Mouse (Mus musculus) liver (tissue): ENCODE measurements around the gene Tpcn1.

Source experiments
- DNase-seq: peaks from one replicate; pipeline ENCODE4 v3.0.0-alpha.2; 2020; ENCODE audit warnings: mixed read lengths

The Tpcn1 gene

DNA sequence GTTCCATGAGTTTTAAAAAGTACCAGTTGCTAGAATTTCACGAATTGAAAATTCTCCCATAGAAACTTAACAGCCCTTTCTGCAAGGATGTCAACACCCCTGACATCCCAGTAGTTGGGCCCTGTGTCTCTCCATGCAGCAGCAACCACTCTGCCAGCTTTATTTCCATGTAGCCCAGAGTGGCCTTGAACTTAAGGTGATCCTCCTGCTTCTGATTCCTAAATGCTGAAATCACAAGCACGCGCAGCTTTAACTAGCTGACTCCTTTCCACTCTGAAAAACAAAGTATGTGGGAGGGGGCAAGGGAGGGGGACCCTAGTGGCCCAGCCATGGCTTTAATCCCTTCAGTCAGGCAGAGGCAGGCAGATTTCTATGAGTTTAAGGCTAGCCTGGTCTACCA is 18.9 kb upstream of the Tpcn1 start:
- DNase-seq, result no peak

DNA sequence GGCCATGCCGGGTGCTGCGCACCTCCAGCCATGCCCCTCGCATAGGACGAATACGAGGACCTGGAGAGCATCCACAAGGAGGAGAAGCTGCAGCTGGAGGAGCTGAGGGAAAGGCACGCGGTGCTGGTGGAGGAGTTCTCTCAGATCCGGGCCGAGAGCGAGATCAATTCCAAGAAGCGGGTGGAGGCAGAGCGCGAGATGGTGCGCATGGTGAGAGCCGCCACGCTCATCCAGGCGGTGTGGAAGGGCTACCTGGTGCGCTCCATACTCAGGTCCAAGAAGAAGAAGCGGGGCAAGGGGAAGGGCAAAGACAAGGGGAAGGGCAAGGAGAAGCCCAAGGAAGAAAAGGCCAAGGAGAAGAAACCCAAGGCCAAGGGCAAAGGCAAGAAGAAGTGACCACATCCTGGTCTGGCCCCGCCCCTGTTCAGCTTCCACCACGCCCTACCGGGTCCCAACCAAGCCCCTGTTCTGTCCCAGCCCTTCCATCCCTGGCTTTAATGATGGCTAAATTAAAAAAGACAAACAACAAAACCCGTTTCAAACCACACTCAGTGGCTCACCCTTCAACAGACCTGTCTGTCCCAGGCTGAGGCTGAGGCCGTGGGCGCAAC is 18.2 kb upstream of the Tpcn1 start:
- no peak for DNase-seq

DNA sequence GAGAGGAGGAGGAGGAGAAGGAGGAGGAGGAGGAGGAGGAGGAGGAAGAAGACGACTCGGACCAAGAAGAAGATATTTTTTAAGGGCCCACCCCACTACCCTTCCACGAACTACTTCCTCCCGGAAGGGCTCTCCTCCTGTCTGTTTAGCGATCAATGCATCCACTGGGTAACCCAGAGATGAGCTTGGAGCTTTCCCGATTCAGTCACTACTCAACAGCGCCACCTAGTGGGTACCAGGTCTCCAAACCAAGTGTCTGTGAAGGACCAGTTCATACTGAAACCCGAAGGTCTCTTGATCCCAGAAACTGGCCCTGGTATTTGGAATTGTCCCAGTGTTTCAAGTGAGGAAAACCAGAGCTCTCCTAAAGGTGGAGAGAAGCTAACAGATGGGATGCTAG is 17.2 kb upstream of the Tpcn1 start:
- peak; percentile 93 for DNase-seq

DNA sequence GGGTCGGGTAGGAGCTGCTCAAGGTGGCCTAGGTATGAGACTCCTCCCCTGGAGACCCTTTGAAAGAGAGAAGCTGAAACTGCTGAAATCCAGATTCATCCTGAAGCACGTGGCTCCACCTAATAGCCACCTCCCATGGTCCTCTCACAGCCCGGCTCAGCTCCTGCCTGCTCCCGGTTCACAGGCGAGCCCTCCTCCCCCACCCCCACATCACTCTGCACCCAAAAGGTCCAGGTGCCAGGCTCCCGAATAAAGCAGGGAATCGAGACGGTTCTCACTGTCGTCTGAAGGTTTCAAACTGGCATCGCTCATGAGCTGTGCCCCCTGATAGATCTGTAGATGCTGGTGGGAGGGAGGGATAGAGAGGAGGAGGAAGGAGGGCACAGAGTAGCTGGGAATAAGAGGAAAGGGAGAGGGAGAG is 16.8 kb upstream of the Tpcn1 start:
- no peak for DNase-seq

DNA sequence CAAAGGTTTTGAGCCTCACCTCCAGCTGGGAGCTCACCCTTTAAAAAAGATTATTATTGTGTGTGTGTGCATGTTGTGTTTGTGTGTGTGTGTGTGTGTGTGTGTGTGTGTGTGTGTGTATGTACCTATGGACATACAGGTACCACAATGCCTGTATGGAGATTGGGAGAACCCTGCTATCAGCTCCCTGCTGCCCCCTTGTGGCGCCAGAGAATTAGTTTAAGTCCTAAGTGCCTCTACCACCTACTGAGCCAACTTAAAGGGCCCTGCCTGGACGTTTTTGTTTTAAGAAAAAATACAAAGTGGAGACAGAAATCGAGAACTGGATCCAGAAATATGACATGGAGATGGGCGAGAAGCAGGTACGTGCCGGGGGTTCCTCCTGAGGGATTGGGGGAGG is 16.4 kb upstream of the Tpcn1 start:
- DNase-seq, result peak; percentile 91

DNA sequence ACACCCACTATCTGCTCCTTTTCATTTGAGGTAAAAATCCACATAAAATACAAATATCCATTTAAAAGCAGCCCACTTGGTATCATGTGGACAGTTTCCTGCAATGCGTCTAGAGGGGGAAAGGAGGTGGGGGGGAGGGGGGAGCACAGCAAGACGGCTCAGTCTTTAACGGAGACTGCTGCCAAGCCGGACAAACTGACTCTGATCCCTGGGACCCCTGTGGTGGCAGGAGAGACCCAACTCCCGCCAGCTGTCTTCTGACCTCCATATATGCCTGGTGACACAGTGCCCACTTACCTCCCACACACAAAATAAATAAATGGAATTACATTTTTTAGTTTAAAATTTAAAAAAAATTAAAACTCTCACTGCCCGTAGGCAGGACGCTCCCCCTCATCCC is 15.0 kb upstream of the Tpcn1 start:
- no peak for DNase-seq

DNA sequence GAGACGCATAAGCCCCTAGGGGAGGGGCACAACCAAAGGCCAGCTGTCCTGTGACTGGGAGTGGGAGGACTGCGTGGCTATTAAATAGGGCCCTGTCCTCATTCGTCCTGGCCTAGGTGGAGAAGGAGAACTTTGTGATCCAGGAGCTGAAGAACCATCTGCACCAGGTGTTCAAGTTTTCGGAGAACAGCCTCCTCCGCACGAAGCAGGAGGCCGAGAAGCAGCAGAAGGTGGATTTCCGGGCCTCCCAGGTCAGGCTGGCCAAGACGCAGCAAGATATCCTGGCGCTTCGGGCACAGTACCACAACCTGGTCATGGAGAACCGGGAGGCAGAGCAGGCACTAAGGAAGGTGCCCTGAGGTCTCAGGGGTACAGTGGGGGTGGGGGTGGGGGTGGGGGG is 13.7 kb upstream of the Tpcn1 start:
- no peak for DNase-seq

DNA sequence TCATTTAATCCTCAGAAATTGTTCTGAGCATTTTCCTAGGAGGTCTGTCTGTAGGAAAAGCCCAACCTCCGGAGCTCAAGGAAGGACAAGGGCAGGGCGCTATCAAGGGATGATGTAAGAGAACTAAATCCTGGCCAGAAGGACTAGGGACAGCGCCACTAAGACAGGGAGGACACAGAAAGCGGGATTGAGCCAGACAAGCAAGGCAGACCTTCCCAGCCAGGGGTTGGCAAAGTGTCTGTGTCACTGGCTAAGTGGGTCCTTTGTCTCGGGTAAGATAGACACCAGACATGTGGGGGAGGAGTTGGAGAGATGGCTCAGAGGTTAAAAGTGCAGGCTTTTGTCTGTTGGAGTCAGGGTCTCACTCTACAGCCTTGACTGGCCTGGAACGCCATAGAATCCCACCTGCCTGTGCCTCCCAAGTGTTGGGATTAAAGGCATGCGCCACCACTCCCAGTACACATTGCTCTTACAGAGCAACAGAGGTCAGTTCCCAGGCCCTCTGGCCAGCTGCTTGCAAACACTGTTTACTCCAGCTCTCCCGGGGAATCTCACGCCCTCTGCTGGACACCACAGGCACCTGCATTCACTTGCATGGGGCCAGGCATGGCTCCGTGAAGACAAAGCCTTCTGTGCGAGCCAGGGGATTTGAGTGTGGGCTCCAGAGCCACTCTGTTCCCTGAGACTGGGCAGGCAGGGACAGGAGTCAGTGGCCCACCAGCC is 12.6 kb upstream of the Tpcn1 start:
- DNase-seq, result peak; percentile 75

DNA sequence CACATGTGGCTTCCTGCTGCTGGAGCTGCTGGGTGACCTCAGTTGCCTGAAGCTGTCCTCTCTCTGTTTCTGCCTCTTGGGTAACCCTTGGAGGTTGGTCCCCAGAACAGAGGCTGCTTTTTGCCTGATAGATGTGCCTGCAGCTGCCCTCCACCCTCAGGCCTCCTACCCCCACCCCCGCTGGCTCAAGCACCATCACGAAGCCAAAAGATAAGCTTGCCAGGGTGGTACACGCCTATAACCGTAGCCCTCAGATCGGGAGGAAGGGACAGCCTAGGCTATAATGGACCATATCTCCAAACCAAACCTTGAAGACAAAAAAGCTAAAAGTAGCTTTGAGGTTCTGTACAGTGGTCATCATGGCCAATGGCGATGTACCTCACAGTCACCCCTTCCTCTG is 11.2 kb upstream of the Tpcn1 start:
- peak; percentile 87 for DNase-seq

DNA sequence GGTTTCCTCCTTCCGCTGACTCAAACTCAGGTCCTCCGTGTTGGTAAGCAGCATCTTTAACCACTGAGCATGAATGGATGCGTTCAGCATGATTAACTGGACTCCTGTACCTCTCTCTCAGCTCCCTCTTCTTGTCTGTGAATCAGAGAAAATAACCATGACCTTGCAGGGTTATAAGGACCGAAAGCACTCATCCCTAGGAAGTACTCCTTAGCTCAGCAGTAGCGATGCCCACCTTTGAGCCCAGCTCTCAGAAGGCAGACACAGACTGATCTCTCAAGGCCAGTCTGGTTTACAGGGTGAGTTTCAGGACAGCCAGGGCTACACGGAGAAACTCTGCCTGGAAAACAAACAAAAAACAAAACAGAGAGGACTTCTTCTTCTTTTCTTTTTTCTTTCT is 6.0 kb upstream of the Tpcn1 start:
- no peak for DNase-seq

DNA sequence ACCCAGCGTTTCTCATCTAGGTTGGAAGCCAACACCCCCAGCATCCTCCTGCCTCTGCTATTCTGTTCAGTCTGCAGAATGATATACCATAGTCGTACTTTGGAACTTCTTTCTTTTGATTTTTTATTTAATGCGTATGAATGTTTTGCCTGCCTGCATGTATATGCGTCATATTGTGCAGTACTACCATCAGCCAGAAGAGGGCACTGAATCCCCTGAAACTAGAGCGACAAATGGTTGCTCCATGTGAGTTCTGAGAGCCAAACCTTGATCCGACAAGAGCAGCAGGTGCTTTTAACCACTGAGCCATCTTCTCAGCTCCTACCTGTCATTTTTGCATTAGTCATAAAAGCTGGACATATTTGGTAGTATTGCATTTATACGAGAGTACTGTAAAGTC is 3.7 kb upstream of the Tpcn1 start:
- peak; percentile 52 for DNase-seq

DNA sequence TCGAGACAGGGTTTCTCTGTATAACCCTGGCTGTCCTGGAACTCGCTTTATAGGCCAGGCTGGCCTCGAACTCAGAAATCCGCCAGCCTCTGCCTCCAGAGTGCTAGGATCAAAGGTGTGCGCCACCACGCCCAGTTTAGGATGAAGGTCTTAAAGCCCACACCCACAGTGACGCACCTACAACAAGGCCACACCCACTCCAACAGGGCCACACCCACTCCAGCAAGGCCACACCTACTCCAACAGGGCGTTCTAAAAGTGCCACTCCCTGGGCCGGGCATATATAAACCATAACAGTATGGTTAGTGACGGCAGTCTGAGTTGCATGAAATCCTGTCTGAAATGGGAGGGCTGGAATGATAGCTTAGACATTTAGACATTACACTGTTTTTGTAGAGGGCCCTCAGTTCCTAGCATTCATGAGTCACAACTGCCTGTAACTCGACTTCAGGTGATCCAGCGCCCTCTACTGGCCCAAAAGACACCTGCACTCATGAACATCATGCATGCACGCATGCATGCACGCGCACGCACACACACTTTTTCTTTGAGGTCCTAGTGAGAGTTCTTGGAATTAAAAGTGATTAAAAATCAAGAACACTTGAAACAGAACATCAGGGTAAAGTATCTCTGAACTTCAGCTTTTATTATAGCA is 2.0 kb upstream of the Tpcn1 start:
- DNase-seq, result peak; percentile 72

DNA sequence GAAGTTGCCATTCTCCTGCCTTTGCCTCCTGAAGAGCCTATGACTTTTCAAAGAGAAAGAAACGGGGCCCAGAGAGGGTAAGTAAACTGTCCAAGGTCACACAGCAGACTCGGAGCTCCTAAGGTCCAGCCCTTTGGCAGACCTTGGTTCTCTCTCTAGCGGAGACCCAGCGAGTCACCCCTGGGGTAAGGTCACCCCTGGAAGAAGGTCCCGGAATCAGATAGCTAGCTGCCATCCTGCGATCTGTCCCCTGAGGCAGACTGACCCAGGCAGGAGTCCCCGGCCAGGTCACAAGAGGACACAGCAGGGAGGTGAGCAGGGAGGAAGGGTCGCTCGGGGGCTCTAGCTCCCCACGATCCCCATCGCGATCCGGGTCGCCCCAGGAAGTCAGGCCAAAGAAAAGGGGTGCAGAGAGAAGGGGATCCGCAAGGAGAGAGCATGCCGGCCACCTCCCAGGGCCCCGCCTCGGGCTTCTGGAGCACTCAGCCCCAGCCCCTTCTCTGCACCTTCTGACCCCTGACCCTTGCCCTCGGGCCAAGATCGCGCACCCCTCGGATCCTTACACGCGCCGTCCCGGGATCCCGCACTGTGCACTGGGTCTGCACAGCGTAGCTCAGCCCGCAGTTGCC is 419 bp downstream of the Tpcn1 start:
- peak; percentile 35 for DNase-seq

DNA sequence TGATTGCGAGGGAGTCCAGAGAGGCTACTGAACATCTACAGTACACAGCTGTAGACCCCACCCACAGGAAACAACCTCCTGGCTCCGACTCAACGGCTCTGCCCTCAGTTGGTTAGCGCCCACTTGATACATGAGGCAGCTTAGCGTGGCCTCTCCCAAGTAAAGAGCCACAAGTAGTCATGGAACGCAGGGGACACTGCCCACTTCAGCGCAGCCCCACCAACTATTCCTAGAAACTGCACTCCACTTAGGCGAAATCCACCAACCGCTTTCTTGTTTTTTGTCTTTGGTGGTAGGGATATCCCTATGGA is 902 bp downstream of the Tpcn1 start:
- DNase-seq, result peak; percentile 82

DNA sequence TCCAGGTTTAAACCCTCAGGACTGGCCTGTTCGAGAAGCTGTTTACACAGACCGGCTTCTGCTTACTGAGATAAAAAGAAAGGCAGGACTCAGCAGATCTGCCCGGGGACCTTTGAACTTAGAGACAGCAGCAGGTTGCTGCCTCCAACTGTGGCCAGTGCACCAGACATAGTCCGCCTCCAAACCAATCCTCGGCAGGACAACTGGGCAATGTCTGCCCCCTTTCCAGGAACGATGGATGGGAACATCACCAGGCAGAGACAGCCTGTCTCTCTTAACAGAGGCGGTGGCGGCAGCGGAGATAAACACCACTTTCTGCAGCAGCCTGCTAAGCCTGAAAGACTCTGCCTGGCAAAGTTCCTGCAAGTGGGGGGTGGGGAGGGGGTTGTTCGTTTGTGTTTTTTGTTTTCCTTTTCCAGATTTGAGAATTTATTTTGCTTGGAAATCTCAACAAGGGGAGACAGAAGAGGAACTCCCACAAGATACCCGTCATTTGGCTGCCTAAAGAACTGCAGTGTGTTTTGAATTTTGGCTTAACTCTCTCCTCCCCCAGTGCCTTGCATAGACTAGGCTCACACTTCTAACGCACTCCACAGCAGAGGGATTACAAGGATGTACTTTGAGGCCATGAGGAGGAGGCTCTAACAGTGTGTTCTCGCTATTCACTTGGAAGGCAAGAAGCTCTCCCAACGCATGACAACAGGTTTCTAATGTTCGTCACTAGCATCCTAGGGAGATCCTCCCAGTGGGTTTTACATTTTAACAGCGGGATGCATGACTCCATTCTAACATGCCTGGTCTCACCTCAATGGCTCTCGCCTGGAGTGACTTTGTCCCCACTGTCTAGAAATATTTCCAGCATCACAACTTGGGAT is 1.5 kb downstream of the Tpcn1 start:
- DNase-seq, result peak; percentile 77

DNA sequence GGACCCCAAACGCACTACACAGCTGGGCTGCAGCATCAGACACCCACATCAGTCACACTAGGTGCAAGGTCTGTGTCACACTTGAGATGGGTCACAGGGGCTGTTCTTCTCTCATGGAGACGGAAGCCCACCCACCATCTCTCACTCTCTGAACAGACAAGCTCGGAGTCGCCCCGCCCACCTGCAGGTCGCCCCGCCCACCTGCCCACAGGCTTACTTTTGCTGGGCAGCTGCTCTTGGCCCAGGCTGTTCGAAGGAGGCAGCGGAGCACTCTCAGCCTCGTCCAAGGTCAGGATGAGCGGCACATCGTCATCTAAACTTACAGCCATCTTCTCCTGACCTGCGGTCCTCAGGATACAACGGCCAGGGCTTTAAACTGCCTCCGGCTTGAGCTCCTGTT is 3.5 kb downstream of the Tpcn1 start:
- peak; percentile 73 for DNase-seq

DNA sequence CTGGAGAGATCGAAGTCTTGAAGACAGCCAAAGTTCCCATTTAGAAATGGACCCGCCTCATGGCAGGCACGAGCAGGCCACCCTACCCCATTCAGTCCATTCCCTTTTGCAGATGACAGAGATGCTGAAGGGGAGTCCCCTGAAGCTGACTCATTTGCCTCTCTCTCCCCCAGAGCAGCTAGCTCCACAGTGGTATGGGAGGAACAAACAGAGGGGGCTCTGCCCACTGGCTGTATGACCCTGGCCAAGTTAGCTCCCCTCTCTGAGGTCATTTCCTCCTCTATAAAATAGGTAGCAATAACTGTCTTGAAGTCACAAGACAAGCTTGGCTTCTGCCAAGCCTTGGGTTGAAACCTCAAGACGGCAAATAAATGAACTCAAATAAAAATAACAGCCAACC is 5.0 kb downstream of the Tpcn1 start:
- DNase-seq, result no peak

DNA sequence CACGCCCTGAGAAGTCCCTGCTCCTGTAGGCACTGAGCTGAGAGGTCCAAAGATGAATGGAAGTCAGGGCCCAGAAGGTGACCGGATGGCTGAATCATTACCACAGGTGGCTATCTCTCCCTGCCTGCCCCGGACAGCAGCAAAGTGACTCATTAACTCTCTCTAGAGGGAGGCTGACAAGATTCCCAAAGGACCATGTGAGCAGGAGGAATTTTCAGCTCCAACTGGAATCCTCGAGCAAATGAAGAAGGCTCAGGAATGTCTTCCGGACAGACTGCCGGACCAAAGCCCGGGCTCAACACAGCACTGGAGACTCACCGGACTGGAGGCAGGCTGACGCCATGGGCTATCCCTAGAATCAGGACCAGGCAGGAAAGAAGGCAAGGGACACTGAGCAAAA is 6.5 kb downstream of the Tpcn1 start:
- no peak for DNase-seq

DNA sequence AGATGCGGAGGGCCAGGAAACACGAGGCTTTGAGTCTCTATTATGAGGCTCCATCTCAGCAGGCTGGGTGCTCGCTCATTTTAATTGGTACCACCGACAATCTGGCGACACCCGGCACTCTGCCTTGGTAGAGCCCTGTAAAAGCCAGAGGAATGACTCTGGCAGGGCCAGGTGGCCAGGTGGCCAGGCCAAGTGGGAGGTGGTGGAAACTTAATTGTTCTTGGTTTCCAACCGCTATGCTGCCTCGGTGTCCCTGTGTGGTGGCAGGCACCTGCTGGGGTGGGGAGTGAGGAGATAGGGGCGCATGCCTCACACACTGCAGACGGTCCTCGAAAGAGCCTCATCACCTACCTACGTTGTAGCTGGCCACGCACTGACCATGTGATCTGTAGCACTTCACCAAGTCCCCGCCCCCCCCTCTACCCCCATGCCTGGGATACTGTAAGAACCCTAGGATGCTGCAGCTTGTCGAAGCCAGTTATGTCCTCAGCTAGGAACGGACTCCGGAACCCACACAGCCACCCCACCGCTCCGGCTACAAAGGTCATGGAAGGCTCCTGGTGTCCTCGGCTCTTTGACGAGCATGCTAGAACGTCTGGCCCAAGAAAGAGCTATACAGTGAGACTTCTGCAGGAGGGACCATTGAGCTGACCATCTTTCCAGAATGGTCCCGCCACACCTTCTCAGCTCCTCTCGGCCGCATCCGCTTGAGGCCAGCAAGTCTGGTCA is 8.4 kb downstream of the Tpcn1 start:
- DNase-seq, result no peak

DNA sequence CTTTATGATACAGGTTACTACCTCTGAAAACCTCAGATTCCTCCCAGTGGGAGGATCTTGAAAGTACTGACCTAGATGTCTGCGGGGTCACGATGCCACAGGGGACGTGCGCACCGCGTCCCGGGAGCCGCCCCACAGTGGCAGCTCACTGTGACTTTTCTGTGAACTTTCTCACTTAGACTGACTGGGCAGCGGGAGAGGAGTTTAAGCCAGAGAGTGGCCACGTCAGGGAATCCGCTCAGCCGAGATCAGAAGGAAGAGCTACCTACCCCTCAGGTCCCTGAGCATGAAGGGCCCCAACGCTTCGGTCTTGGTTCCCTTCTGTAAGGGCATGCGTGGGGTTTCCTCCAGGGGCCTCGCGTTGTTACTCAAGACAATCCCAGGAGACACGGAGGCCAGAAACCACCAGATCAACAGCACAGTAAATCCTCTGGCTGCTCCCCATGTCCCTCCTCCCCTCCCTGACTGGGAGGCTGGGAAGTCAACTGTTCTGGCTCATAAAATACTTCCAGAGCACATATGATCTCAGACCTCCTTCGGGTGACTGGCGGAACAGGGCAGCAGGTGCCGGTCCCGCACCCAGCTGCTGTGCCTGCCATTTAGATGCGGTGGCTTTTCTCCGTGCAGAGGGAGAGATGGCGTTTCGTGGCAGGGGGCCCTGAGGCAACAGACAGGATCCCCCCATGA is 9.1 kb downstream of the Tpcn1 start:
- no peak for DNase-seq

DNA sequence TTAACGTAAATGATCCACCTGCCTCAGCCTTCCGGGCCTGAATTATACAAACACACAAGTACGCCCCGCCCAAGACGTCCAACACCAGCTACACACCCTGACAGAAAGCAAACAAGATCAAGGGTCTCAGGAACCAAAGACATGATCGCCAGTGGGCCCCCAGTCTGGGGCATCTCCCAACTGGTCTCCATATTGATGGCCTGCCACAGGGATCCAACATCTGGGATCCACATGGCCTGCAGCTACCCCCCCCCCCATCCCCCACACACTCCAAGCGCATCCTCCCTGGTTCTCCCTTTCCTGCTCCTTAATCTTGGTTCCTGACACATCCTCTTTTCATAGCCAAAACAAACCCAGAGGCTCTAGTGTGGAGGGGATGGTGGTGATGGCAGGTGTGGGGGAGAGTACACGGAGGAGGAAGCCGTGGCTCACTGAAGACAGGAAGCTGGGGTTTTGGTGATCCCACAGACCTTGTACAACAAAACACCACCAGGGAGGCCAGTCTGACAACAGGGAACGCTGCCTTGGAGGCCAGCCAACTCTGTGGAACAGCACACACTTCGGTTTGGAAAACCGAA is 9.9 kb downstream of the Tpcn1 start:
- peak; percentile 57 for DNase-seq
